Mouse (Mus musculus) limb, embryonic 10.5 days (tissue): ENCODE results near the gene Tmem88. TPM values are rescaled to one million over a fixed set of nuclear protein-coding genes. Genes with fewer than 3 reads are reported as not detected.

ENCODE experiments used
- DNase-seq: peaks from one replicate; pipeline ENCODE4 v3.0.0-alpha.2; 2017; ENCODE audit warnings: low spot score
- H3K27ac ChIP-seq: fragments of 300-500 bp; sonication (generic); 2 replicates; pipeline ENCODE4 v1.5.1; 2016; ENCODE audit warnings: mild to moderate bottlenecking
- H3K27me3 ChIP-seq: fragments of 300-500 bp; sonication (generic); 2 replicates; pipeline ENCODE4 v1.6.1; 2016; ENCODE audit warnings: low read depth, mild to moderate bottlenecking; ENCODE audit not compliant: poor library complexity, severe bottlenecking
- H3K36me3 ChIP-seq: fragments of 300-500 bp; sonication (generic); 2 replicates; pipeline ENCODE4 v1.6.1; 2016; ENCODE audit warnings: mild to moderate bottlenecking, moderate library complexity
- H3K4me1 ChIP-seq: fragments of 300-500 bp; sonication (generic); 2 replicates; pipeline ENCODE4 v1.6.1; 2016
- H3K4me3 ChIP-seq: fragments of 300-500 bp; sonication (generic); 2 replicates; pipeline ENCODE4 v1.5.1; 2016; ENCODE audit warnings: mild to moderate bottlenecking, moderate library complexity
- H3K9me3 ChIP-seq: fragments of 300-500 bp; sonication (generic); replicated peaks from 2 replicates; pipeline ENCODE4 v1.6.1; 2016; ENCODE audit warnings: mild to moderate bottlenecking
- WGBS: fragments of 180-500 bp; shearing (Covaris S2); methylation state at CpG from one replicate; pipeline ENCODE4 v1.1.7; 2016; 5-methylcytosine and 5-hydroxymethylcytosine counted together
- polyA plus RNA-seq: library from polyadenylated mRNA; unstranded; fragments of >200 nt; fragmentation: Nextera tagmentation; extraction: Ambion mirVana; gene quantifications from 2 replicates; pipeline ENCODE4 v1.2.1, GENCODE M21; 2016

Gene Tmem88
- polyA plus RNA-seq, 1 experiment from 2014 or later: 23.0 TPM

- H3K36me3 ChIP-seq: peaks cover 37% of the 10 kb centered on the region
- no peaks in the 10 kb centered on the region for H3K27me3 ChIP-seq
- 10% methylated on average over 13 of the region's 34 CpGs for WGBS
- H3K27ac ChIP-seq: peak within 1 kb of the TSS; percentile 100
- no peak for DNase-seq
- no peaks in the 10 kb centered on the region for H3K9me3 ChIP-seq
- H3K4me1 ChIP-seq: peaks cover 68% of the 10 kb centered on the region
- peak within 1 kb of the TSS; percentile 98 for H3K4me3 ChIP-seq
Measured at GRCm38 (mm10) chr11:69369215-69369989, 28.6 kb downstream of the Tmem88 start, which contains the start of gene Chd3. Gene Chd3 (minus strand): TSS chr11:69369406.

GRCm38 (mm10) chr11:69368356-69369214 is 29.4 kb downstream of the Tmem88 start:
- Histone ChIP-seq H3K4me3 (peak overlapping the region; percentile 98), H3K36me3 (peaks cover 37% of the 10 kb centered on the region), H3K4me1 (peaks cover 73% of the 10 kb centered on the region), H3K9me3 (no peaks in the 10 kb centered on the region), H3K27me3 (no peaks in the 10 kb centered on the region), H3K27ac (peak overlapping the region; percentile 100)
- under 1% methylated on average over 98 of the region's 106 CpGs for WGBS
- DNase-seq: peak; percentile 80

GRCm38 (mm10) chr11:69367616-69368355 is 30.2 kb downstream of the Tmem88 start:
- peaks cover 73% of the 10 kb centered on the region for H3K4me1 ChIP-seq
- 2% methylated on average over 22 of the region's 22 CpGs for WGBS
- peak overlapping the region; percentile 98 for H3K4me3 ChIP-seq
- H3K27me3 ChIP-seq: no peaks in the 10 kb centered on the region
- peak; percentile 78 for DNase-seq
- H3K9me3 ChIP-seq: no peaks in the 10 kb centered on the region
- H3K36me3 ChIP-seq: peaks cover 37% of the 10 kb centered on the region
- H3K27ac ChIP-seq: peak overlapping the region; percentile 100

- Histone ChIP-seq H3K9me3 (no peaks in the 10 kb centered on the region), H3K27ac (peak overlapping the region; percentile 100), H3K27me3 (no peaks in the 10 kb centered on the region), H3K4me1 (peaks cover 70% of the 10 kb centered on the region), H3K36me3 (peaks cover 36% of the 10 kb centered on the region), H3K4me3 (peak overlapping the region; percentile 98)
- under 1% methylated on average over 22 of the region's 22 CpGs for WGBS
- peak; percentile 58 for DNase-seq
Measured at GRCm38 (mm10) chr11:69366855-69367615, 31.0 kb downstream of the Tmem88 start.

GRCm38 (mm10) chr11:69366157-69366854 is 31.7 kb downstream of the Tmem88 start:
- peaks cover 70% of the 10 kb centered on the region for H3K4me1 ChIP-seq

GRCm38 (mm10) chr11:69365722-69366121 is 32.3 kb downstream of the Tmem88 start:
- no peaks in the 10 kb centered on the region for H3K9me3 ChIP-seq
- peak overlapping the region; percentile 100 for H3K27ac ChIP-seq
- H3K27me3 ChIP-seq: no peaks in the 10 kb centered on the region
- peak overlapping the region; percentile 98 for H3K4me3 ChIP-seq
- H3K4me1 ChIP-seq: peaks cover 64% of the 10 kb centered on the region
- peaks cover 38% of the 10 kb centered on the region for H3K36me3 ChIP-seq
- DNase-seq: peak; percentile 41
- WGBS: 24% methylated on average over 6 of the region's 6 CpGs

More at GRCm38 (mm10) chr11:69366157-69366854, 31.7 kb downstream of the Tmem88 start:
- Histone ChIP-seq H3K27ac (peak overlapping the region; percentile 100), H3K36me3 (peaks cover 36% of the 10 kb centered on the region), H3K4me3 (peak overlapping the region; percentile 98), H3K9me3 (no peaks in the 10 kb centered on the region), H3K27me3 (no peaks in the 10 kb centered on the region)
- 0% methylated on average over 26 of the region's 26 CpGs for WGBS
- DNase-seq: peak; percentile 89

GRCm38 (mm10) chr11:69364910-69365309 is 33.1 kb downstream of the Tmem88 start:
- H3K27me3 ChIP-seq: no peaks in the 10 kb centered on the region
- peak overlapping the region; percentile 98 for H3K4me3 ChIP-seq
- H3K27ac ChIP-seq: peak overlapping the region; percentile 100
- DNase-seq: peak; percentile 60
- 3% methylated on average over 6 of the region's 6 CpGs for WGBS
- peaks cover 46% of the 10 kb centered on the region for H3K36me3 ChIP-seq
- H3K9me3 ChIP-seq: no peaks in the 10 kb centered on the region
- peaks cover 57% of the 10 kb centered on the region for H3K4me1 ChIP-seq

GRCm38 (mm10) chr11:69364376-69364775 is 33.7 kb downstream of the Tmem88 start:
- peak overlapping the region; percentile 98; the same call in 1 of the 2 replicates for H3K4me3 ChIP-seq
- peak overlapping the region; percentile 100 for H3K27ac ChIP-seq
- DNase-seq: no peak
- 59% methylated on average over 8 of the region's 8 CpGs for WGBS
- peaks cover 52% of the 10 kb centered on the region for H3K36me3 ChIP-seq
- H3K27me3 ChIP-seq: no peaks in the 10 kb centered on the region
- peaks cover 54% of the 10 kb centered on the region for H3K4me1 ChIP-seq
- no peaks in the 10 kb centered on the region for H3K9me3 ChIP-seq

- WGBS: 57% methylated on average over 2 of the region's 2 CpGs
- Histone ChIP-seq H3K36me3 (peaks cover 71% of the 10 kb centered on the region), H3K27ac (no peak overlapping the region), H3K4me1 (peaks cover 44% of the 10 kb centered on the region), H3K27me3 (no peaks in the 10 kb centered on the region), H3K9me3 (no peaks in the 10 kb centered on the region), H3K4me3 (no peak overlapping the region)
- DNase-seq: no peak
Measured at GRCm38 (mm10) chr11:69362479-69362878, 35.6 kb downstream of the Tmem88 start.

GRCm38 (mm10) chr11:69362021-69362420 is 36.0 kb downstream of the Tmem88 start:
- WGBS: 65% methylated on average over 7 of the region's 7 CpGs
- H3K36me3 ChIP-seq: peaks cover 75% of the 10 kb centered on the region

GRCm38 (mm10) chr11:69357690-69358089 is 40.3 kb downstream of the Tmem88 start:
- no peak overlapping the region for H3K4me3 ChIP-seq
- no peak overlapping the region for H3K27ac ChIP-seq
- H3K4me1 ChIP-seq: peaks cover 8% of the 10 kb centered on the region
- H3K9me3 ChIP-seq: no peaks in the 10 kb centered on the region
- H3K36me3 ChIP-seq: peaks cover 99% of the 10 kb centered on the region
- no peak for DNase-seq
- no peaks in the 10 kb centered on the region for H3K27me3 ChIP-seq
- 89% methylated on average over 12 of the region's 12 CpGs for WGBS

More at GRCm38 (mm10) chr11:69362021-69362420, 36.0 kb downstream of the Tmem88 start:
- peaks cover 39% of the 10 kb centered on the region for H3K4me1 ChIP-seq
- DNase-seq: no peak
- H3K27me3 ChIP-seq: no peaks in the 10 kb centered on the region
- no peaks in the 10 kb centered on the region for H3K9me3 ChIP-seq
- no peak overlapping the region for H3K27ac ChIP-seq
- H3K4me3 ChIP-seq: no peak overlapping the region
